ENCODE assay signal across 17 mouse cellular contexts in the genomic region with DNA sequence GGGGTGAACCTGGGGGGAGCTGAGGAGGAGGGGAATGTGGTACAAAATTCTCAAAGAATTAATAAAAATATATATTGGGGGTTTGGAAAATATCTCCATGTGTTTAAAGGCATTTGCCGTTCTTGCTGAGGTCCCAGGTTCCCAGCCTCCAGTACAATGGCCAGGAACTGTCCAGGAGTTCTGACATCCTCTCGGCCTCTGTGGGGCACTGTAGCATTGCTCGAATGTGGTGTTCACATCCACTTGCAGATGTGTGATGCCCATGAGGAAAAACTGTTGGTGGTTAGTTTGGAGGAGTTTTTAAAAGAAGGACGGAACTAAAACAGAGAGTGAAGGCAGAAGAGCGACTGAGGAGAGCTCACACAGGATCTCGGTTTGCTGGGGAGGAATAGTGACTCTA. TPM values are rescaled to one million over a fixed set of nuclear protein-coding genes. Genes with fewer than 3 reads are reported as not detected.
DNase-seq lines count a peak whose midpoint lies in the region; ATAC-seq and TF ChIP-seq lines count a peak whose summit lies in the region.
"Had no signal": no experiment of that assay in that cellular context is flagged by ENCODE, and none has a peak within 500 bp of the region (broad histone marks: within the 10 kb centered on the region; RNA-seq: fewer than 3 reads in every experiment).

No protein-coding gene starts in this region.

- DNase-seq in cerebellum, adult 2 months, result no peak
- DNase-seq in cerebellum, postnatal 14 days, result no peak
- DNase-seq in lung, embryonic 14.5 days, result peak; percentile 61
- no peak for DNase-seq in lung, adult 18-20 months
- peak; percentile 30 for DNase-seq in embryo, embryonic 10.5 days (ENCODE audit: low spot score)
- DNase-seq: adrenal gland, postnatal 10 days; cerebellum, postnatal 10 days; heart, adult 18-20 months; layer of hippocampus, postnatal 36 days; thymus, postnatal 4 days had no signal

- no peaks in the 10 kb centered on the region for H3K9me3 ChIP-seq in intestine, postnatal 0 days (ENCODE audit: control insufficient read depth)
- H3K9me3 ChIP-seq in intestine, embryonic 16.5 days (ENCODE audit: control insufficient read depth, low read length), result no peaks in the 10 kb centered on the region
- no peaks in the 10 kb centered on the region for H3K9me3 ChIP-seq in lung, embryonic 14.5 days (ENCODE audit: low read depth, low read length)
- H3K9me3 ChIP-seq: embryonic facial prominence, embryonic 13.5 days had no signal

- H3K4me2 ChIP-seq in intestine, postnatal 0 days (replicated peaks; ENCODE audit: low read depth), result no peak overlapping the region
- no peak overlapping the region for H3K4me2 ChIP-seq in intestine, embryonic 16.5 days (ENCODE audit: low read depth, low read length)
- H3K4me2 ChIP-seq in lung, embryonic 14.5 days, result no peak overlapping the region
- H3K4me2 ChIP-seq: embryonic facial prominence, embryonic 13.5 days had no signal

- no peaks in the 10 kb centered on the region for H3K36me3 ChIP-seq in intestine, postnatal 0 days (ENCODE audit: control insufficient read depth, insufficient read depth)
- H3K36me3 ChIP-seq in intestine, embryonic 16.5 days (ENCODE audit: control insufficient read depth, insufficient read depth, low read length), result no peaks in the 10 kb centered on the region
- H3K36me3 ChIP-seq in lung, embryonic 14.5 days (ENCODE audit: insufficient read depth), result no peaks in the 10 kb centered on the region
- H3K36me3 ChIP-seq: embryonic facial prominence, embryonic 13.5 days; forebrain, embryonic 10.5 days had no signal

- H3K27me3 ChIP-seq in cerebellum, adult 2 months (ENCODE audit: control insufficient read depth, insufficient read depth, low read length), result no peaks in the 10 kb centered on the region; the same call in 1 of the 2 replicates
- no peaks in the 10 kb centered on the region for H3K27me3 ChIP-seq in intestine, postnatal 0 days (replicated peaks; ENCODE audit: control insufficient read depth, insufficient read depth, low read length)
- peaks cover 4% of the 10 kb centered on the region; the same call in 1 of the 2 replicates for H3K27me3 ChIP-seq in intestine, embryonic 16.5 days (replicated peaks; ENCODE audit: control insufficient read depth, insufficient read depth, low read length)
- peaks cover 5% of the 10 kb centered on the region; the same call in 1 of the 2 replicates for H3K27me3 ChIP-seq in lung, embryonic 14.5 days (ENCODE audit: insufficient read depth, low read length)

- no peak overlapping the region for H3K4me3 ChIP-seq in cerebellum, adult 2 months (replicated peaks; ENCODE audit: insufficient read depth, low read depth, low read length)
- no peak overlapping the region for H3K4me3 ChIP-seq in intestine, postnatal 0 days (ENCODE audit: low read depth, low read length)
- H3K4me3 ChIP-seq in intestine, embryonic 16.5 days (ENCODE audit: low read length), result no peak overlapping the region
- H3K4me3 ChIP-seq in lung, embryonic 14.5 days (ENCODE audit: low read depth, low read length), result no peak overlapping the region
- H3K4me3 ChIP-seq: embryonic facial prominence, embryonic 13.5 days; forebrain, embryonic 10.5 days had no signal

- H3K4me1 ChIP-seq in cerebellum, adult 2 months (ENCODE audit: control insufficient read depth, insufficient read depth, low read length), result no peaks in the 10 kb centered on the region
- no peaks in the 10 kb centered on the region for H3K4me1 ChIP-seq in intestine, postnatal 0 days (replicated peaks; ENCODE audit: control insufficient read depth, insufficient read depth, low read length)
- no peaks in the 10 kb centered on the region for H3K4me1 ChIP-seq in intestine, embryonic 16.5 days (ENCODE audit: control insufficient read depth, insufficient read depth, low read length)
- no peaks in the 10 kb centered on the region for H3K4me1 ChIP-seq in lung, embryonic 14.5 days (ENCODE audit: insufficient read depth)
- H3K4me1 ChIP-seq: embryonic facial prominence, embryonic 13.5 days had no signal

- no peak for ATAC-seq in intestine, postnatal 0 days
- no peak for ATAC-seq in intestine, embryonic 16.5 days
- no peak for ATAC-seq in lung, embryonic 14.5 days (ENCODE audit: insufficient read depth)
- no peak for ATAC-seq in activated CD4-positive, CD25-positive, alpha-beta regulatory T cell, adult 4 months

- no peak overlapping the region for H3K9ac ChIP-seq in intestine, postnatal 0 days (ENCODE audit: low read depth, low read length)
- no peak overlapping the region for H3K9ac ChIP-seq in intestine, embryonic 16.5 days (ENCODE audit: low read depth, low read length)
- H3K9ac ChIP-seq in lung, embryonic 14.5 days, result no peak overlapping the region
- H3K9ac ChIP-seq: embryonic facial prominence, embryonic 13.5 days had no signal

- TF ChIP-seq POLR2A in cerebellum, adult 2 months (IDR thresholded peaks at IDR 0.05; ENCODE audit: borderline replicate concordance, insufficient read depth, low read length), result no peak

- no peak overlapping the region for H3K27ac ChIP-seq in cerebellum, adult 2 months (ENCODE audit: insufficient read depth, low read length)
- no peak overlapping the region for H3K27ac ChIP-seq in intestine, postnatal 0 days (ENCODE audit: low read depth, low read length)
- H3K27ac ChIP-seq in intestine, embryonic 16.5 days (ENCODE audit: low read length), result no peak overlapping the region
- no peak overlapping the region for H3K27ac ChIP-seq in lung, embryonic 14.5 days (ENCODE audit: low read depth)
- H3K27ac ChIP-seq: embryonic facial prominence, embryonic 13.5 days; forebrain, embryonic 10.5 days had no signal

- TF ChIP-seq CTCF in cerebellum, adult 2 months (IDR thresholded peaks at IDR 0.05; ENCODE audit: borderline replicate concordance, insufficient read depth, low read depth, low read length), result 0 out of 2 replicates have a peak, but pooled peaks have one; percentile 3
- peak; percentile 42 for TF ChIP-seq CTCF in intestine, postnatal 0 days (IDR thresholded peaks at IDR 0.05; ENCODE audit: low read depth)
- TF ChIP-seq CTCF in lung, embryonic 14.5 days (IDR thresholded peaks at IDR 0.05; ENCODE audit: low read depth), result peak; percentile 41; the same call in 1 of the 2 replicates

- WGBS in cerebellum, adult 2 months, result 69% methylated on average over 6 of the region's 6 CpGs
- WGBS in intestine, postnatal 0 days, result 61% methylated on average over 6 of the region's 6 CpGs
- WGBS in intestine, embryonic 16.5 days, result 62% methylated on average over 6 of the region's 6 CpGs
- WGBS in lung, embryonic 14.5 days, result 53% methylated on average over 6 of the region's 6 CpGs

RNA-seq across cellular contexts. Expression of a gene that starts 58.0 kb away (rescaled TPM):
- not detected in 2 replicates for polyA plus RNA-seq in cerebellum, adult 2 months (2012; rRNA removed)
- not detected in 2 replicates for polyA plus RNA-seq in intestine, postnatal 0 days (2015; fragmentation: Nextera tagmentation; extraction: Ambion mirVana)
- polyA plus RNA-seq in intestine, embryonic 16.5 days (2015; fragmentation: Nextera tagmentation; extraction: Ambion mirVana), result not detected in 2 replicates
- not detected in 2 replicates for polyA plus RNA-seq in lung, embryonic 14.5 days (2014; fragmentation: Nextera tagmentation; extraction: Ambion mirVana)
- not detected for polyA plus RNA-seq in activated CD4-positive, CD25-positive, alpha-beta regulatory T cell, adult 4 months (2017; shearing (Covaris generic))
- polyA plus RNA-seq: embryonic facial prominence, embryonic 13.5 days; forebrain, embryonic 10.5 days; limb, embryonic 11.5 days; liver, embryonic 16.5 days had no signal

Comparison
In these comparisons a context has a peak if more than half of its experiments do, and no peak if none do; other contexts are left out.
1. DNase-seq: peak in lung, embryonic 14.5 days (single experiment) and embryo, embryonic 10.5 days (single experiment); none in cerebellum, adult 2 months (0 of 2), cerebellum, postnatal 14 days (0 of 2) and lung, adult 18-20 months (0 of 2).
2. Peak in every context shown above with its lines, with median percentiles within 50 percentile points of each other: CTCF ChIP-seq.